13 mouse cellular contexts compared by ENCODE assay signal in the genomic region with DNA sequence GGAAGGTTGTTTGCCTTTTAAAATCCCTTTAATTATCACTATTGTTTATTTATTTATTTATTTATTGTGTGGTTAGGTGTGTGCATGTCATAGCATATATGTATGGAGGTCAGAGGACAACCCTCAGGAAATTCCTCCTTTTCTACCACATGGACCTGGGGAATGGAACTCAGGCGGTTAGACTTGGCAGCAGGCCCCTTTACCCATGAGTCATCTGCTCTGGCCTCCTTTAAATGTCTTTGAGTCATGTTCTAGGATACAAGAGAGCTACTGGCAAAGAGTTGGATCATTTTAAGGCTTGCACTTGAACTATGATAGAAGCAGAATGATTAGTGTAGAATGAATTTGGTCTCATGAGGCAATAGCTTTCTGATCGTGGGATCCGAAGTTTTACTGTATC. TPM values are rescaled to one million over a fixed set of nuclear protein-coding genes. Genes with fewer than 3 reads are reported as not detected.
A peak's percentile ranks its signal among the peaks of the same experiment; 100 is the strongest.
DNase-seq lines count a peak whose midpoint lies in the region; ATAC-seq and TF ChIP-seq lines count a peak whose summit lies in the region.
"Had no signal": no experiment of that assay in that cellular context is flagged by ENCODE, and none has a peak within 500 bp of the region (broad histone marks: within the 10 kb centered on the region; RNA-seq: fewer than 3 reads in every experiment).

No protein-coding gene starts in this region.

- intact Hi-C loops in heart, postnatal 10 days (cut with DNase I), result no loop called here

- H3K4me3 ChIP-seq in heart, embryonic 10.5 days, result no peak overlapping the region
- H3K4me3 ChIP-seq in myocyte, result no peak overlapping the region
- no peak overlapping the region for H3K4me3 ChIP-seq in neural tube, embryonic 15.5 days (replicated peaks)
- H3K4me3 ChIP-seq: heart, adult 2 months; limb, embryonic 10.5 days; liver, embryonic 15.5 days had no signal

- no peak overlapping the region for H3ac ChIP-seq in myocyte (ENCODE audit: control insufficient read depth, insufficient read length)

- DNase-seq in heart, postnatal 10 days, result peak; percentile 10 to 14
- DNase-seq in heart, embryonic 10.5 days (ENCODE audit: low spot score), result no peak
- peak; percentile 30 for DNase-seq in urinary bladder, postnatal 14 days (ENCODE audit: low spot score)
- DNase-seq in urinary bladder, postnatal 10 days (ENCODE audit: low spot score), result no peak
- peak; percentile 66 for DNase-seq in adipocyte (ENCODE audit: low spot score)
- DNase-seq: heart, adult 2 months; kidney, postnatal 25 days; thymus, adult 18-20 months had no signal

- no peak overlapping the region for H3K9ac ChIP-seq in neural tube, embryonic 15.5 days (replicated peaks)
- H3K9ac ChIP-seq: liver, embryonic 15.5 days had no signal

- H3K79me2 ChIP-seq in myocyte (ENCODE audit: control insufficient read depth, insufficient read depth), result no peaks in the 10 kb centered on the region

- no peak overlapping the region for H3K27ac ChIP-seq in heart, embryonic 10.5 days
- H3K27ac ChIP-seq in neural tube, embryonic 15.5 days (replicated peaks), result no peak overlapping the region
- H3K27ac ChIP-seq: heart, adult 2 months; limb, embryonic 10.5 days had no signal

- 0 out of 2 replicates have a peak, but pooled peaks cover 4% of the 10 kb centered on the region for H3K27me3 ChIP-seq in heart, embryonic 10.5 days (ENCODE audit: insufficient read depth, poor library complexity, severe bottlenecking)
- H3K27me3 ChIP-seq in myocyte (ENCODE audit: control insufficient read depth, insufficient read depth, insufficient read length), result no peaks in the 10 kb centered on the region
- no peaks in the 10 kb centered on the region for H3K27me3 ChIP-seq in neural tube, embryonic 15.5 days (replicated peaks)
- H3K27me3 ChIP-seq: liver, embryonic 15.5 days had no signal

- no peaks in the 10 kb centered on the region for H3K36me3 ChIP-seq in heart, embryonic 10.5 days
- no peaks in the 10 kb centered on the region for H3K36me3 ChIP-seq in myocyte (ENCODE audit: control insufficient read depth, insufficient read depth)
- no peaks in the 10 kb centered on the region for H3K36me3 ChIP-seq in neural tube, embryonic 15.5 days
- H3K36me3 ChIP-seq: limb, embryonic 10.5 days; liver, embryonic 15.5 days had no signal

- no peaks in the 10 kb centered on the region for H3K4me1 ChIP-seq in heart, embryonic 10.5 days
- H3K4me1 ChIP-seq in neural tube, embryonic 15.5 days, result no peaks in the 10 kb centered on the region
- H3K4me1 ChIP-seq: limb, embryonic 10.5 days had no signal

- TF ChIP-seq POLR2A in myocyte (IDR thresholded peaks at IDR 0.05; ENCODE audit: insufficient read length, low read depth), result no peak

- no peaks in the 10 kb centered on the region for H3K9me3 ChIP-seq in heart, embryonic 10.5 days
- no peaks in the 10 kb centered on the region for H3K9me3 ChIP-seq in neural tube, embryonic 15.5 days (replicated peaks)
- H3K9me3 ChIP-seq: limb, embryonic 10.5 days; liver, embryonic 15.5 days had no signal

- 91% methylated on average over 3 of the region's 3 CpGs for WGBS in heart, embryonic 10.5 days
- 91% methylated on average over 3 of the region's 3 CpGs for WGBS in neural tube, embryonic 15.5 days

- peak overlapping the region; percentile 22 for H3K4me2 ChIP-seq in myocyte (ENCODE audit: low read depth)
- H3K4me2 ChIP-seq in neural tube, embryonic 15.5 days, result no peak overlapping the region
- H3K4me2 ChIP-seq: liver, embryonic 15.5 days had no signal

- no peak for ATAC-seq in neural tube, embryonic 15.5 days (ENCODE audit: low FRiP score)
- ATAC-seq: inflammation-experienced regulatory T-cells, adult 6 months had no signal

TF ChIP-seq in myocyte, 11 proteins besides CTCF, POLR2A, EP300 and RAD21:
- TF ChIP-seq TCF12 (IDR thresholded peaks at IDR 0.05; ENCODE audit: insufficient read depth, poor library complexity, severe bottlenecking) (no peak), TCF3 (IDR thresholded peaks at IDR 0.05; ENCODE audit: insufficient read length, low read depth) (no peak), MYOG (IDR thresholded peaks at IDR 0.05; ENCODE audit: control insufficient read depth in 1 of 3, insufficient read depth in 1 of 3, insufficient read length in 2 of 3, low read depth in 2 of 3) (no peak)

RNA-seq across cellular contexts. Expression of a gene that starts 14.3 kb away (rescaled TPM):
- 10 to 100 TPM; 25.2 to 27.4 TPM for total RNA-seq in heart, postnatal 10 days (2021)
- polyA plus RNA-seq in heart, embryonic 10.5 days (2016; fragmentation: Nextera tagmentation; extraction: Ambion mirVana), result 18.0 and 21.6 TPM in 2 replicates
- 11.8 TPM for polyA plus RNA-seq in myocyte (2012; fragmentation: generic; extraction: Trizol)
- polyA plus RNA-seq in neural tube, embryonic 15.5 days (2015; fragmentation: Nextera tagmentation; extraction: Ambion mirVana), result 73.2 and 74.7 TPM in 2 replicates

Comparison
In these comparisons a context has a peak if more than half of its experiments do, and no peak if none do; other contexts are left out.
1. DNase-seq: peak in heart, postnatal 10 days (2 of 2), urinary bladder, postnatal 14 days (single experiment) and adipocyte (single experiment); none in heart, embryonic 10.5 days (single experiment) and urinary bladder, postnatal 10 days (single experiment).